Mouse (Mus musculus) midbrain, embryonic 16.5 days (tissue): Measurements from ENCODE around the gene Zfand3. TPM values are rescaled to one million over a fixed set of nuclear protein-coding genes. Genes with fewer than 3 reads are reported as not detected.
A peak's percentile ranks its signal among the peaks of the same experiment; 100 is the strongest.

Source experiments
- ATAC-seq: fragments of 200-750 bp; cut with Nextera tagmentation; 2 replicates; pipeline ENCODE4 v1.8.0; 2017; ENCODE audit warnings: moderate TSS enrichment
- H3K27ac ChIP-seq: fragments of 300-500 bp; sonication (generic); 2 replicates; pipeline ENCODE4 v1.5.1; 2014; ENCODE audit warnings: mild to moderate bottlenecking, low read length, mixed read lengths
- H3K27me3 ChIP-seq: fragments of 300-500 bp; sonication (generic); 2 replicates; pipeline ENCODE4 v1.6.1; 2014; ENCODE audit warnings: low read depth, low read length, mixed read lengths; ENCODE audit not compliant: control insufficient read depth, insufficient read depth
- H3K36me3 ChIP-seq: fragments of 300-500 bp; sonication (generic); 2 replicates; pipeline ENCODE4 v1.6.1; 2014; ENCODE audit warnings: mild to moderate bottlenecking, low read length, moderate library complexity, mixed read lengths; ENCODE audit not compliant: control insufficient read depth, insufficient read depth
- H3K4me1 ChIP-seq: fragments of 300-500 bp; sonication (generic); 2 replicates; pipeline ENCODE4 v1.6.1; 2014; ENCODE audit warnings: mild to moderate bottlenecking, low read length, mixed read lengths; ENCODE audit not compliant: control insufficient read depth, insufficient read depth
- H3K4me2 ChIP-seq: fragments of 300-500 bp; sonication (generic); 2 replicates; pipeline ENCODE4 v1.6.1; 2014; ENCODE audit warnings: mild to moderate bottlenecking, low read length, mixed read lengths
- H3K4me3 ChIP-seq: fragments of 300-500 bp; sonication (generic); 2 replicates; pipeline ENCODE4 v1.5.1; 2014; ENCODE audit warnings: low read depth, mild to moderate bottlenecking, low read length, moderate library complexity, mixed read lengths
- H3K9ac ChIP-seq: fragments of 300-500 bp; sonication (generic); 2 replicates; pipeline ENCODE4 v1.6.1; 2014; ENCODE audit warnings: low read depth, low read length, mixed read lengths
- H3K9me3 ChIP-seq: fragments of 300-500 bp; sonication (generic); replicated peaks from 2 replicates; pipeline ENCODE4 v1.6.1; 2014; ENCODE audit warnings: mild to moderate bottlenecking, low read length, mixed read lengths; ENCODE audit not compliant: control insufficient read depth, poor library complexity, severe bottlenecking
- WGBS: fragments of 180-500 bp; shearing (Covaris S2); extraction: QIAGEN DNeasy Blood & Tissue Kit; methylation state at CpG from one replicate; pipeline ENCODE4 v1.1.7; 2014; 5-methylcytosine and 5-hydroxymethylcytosine counted together
- polyA plus RNA-seq: library from polyadenylated mRNA; unstranded; fragments of >200 nt; fragmentation: Nextera tagmentation; extraction: Ambion mirVana; gene quantifications from 2 replicates; pipeline ENCODE4 v1.2.1, GENCODE M21; 2015

The Zfand3 gene
- polyA plus RNA-seq, 1 experiment from 2014 or later, result 48.7 TPM

DNA sequence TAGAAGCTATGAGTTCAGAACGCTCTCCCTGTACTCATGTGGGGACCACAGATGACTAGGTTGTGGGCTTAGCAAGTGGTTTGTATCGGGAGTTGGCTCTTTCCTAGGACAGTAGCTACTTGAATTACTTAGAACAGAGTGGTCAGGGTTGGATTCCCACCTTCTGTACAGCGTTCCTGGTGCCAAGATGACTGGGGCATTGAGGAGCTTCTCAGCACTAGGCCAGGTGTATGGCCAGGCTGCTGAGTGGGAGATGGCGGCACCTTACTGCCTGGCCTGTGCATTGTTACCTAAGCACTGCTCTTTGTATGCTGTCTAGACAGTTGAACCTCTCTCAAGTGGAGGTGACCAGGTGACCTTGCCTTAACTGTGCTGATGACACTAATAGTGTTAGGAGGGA is 28.3 kb downstream of the Zfand3 start:
- Histone ChIP-seq H3K27ac (no peak overlapping the region), H3K9me3 (no peaks in the 10 kb centered on the region), H3K36me3 (no peaks in the 10 kb centered on the region), H3K4me2 (no peak overlapping the region), H3K27me3 (no peaks in the 10 kb centered on the region), H3K9ac (no peak overlapping the region), H3K4me3 (no peak overlapping the region), H3K4me1 (peaks cover 23% of the 10 kb centered on the region)
- WGBS, result 96% methylated on average over 4 of the region's 4 CpGs
- no peak for ATAC-seq

DNA sequence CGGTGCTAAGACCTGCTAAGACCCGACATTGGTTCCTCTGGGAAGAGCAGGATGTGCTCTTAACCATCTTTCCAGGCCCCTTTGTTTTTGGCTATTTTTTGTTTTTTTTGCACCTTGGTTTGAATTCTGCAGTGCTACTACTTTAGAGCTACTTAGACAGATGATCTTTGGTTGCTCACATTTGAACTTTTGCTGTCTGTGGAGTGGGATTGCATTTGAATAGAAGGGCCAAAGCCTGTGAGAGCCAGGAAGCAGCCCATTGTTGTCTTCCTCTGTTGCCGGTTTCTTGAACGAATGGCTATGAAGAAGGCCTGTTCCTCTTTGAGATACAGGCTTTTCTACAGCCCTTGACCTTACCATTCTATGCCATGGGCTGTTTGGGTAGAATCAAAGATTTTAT is 29.5 kb downstream of the Zfand3 start:
- H3K9ac ChIP-seq, result no peak overlapping the region
- H3K9me3 ChIP-seq, result no peaks in the 10 kb centered on the region
- no peak overlapping the region for H3K27ac ChIP-seq
- peaks cover 16% of the 10 kb centered on the region for H3K4me1 ChIP-seq
- no peak overlapping the region for H3K4me2 ChIP-seq
- no peak for ATAC-seq
- no peaks in the 10 kb centered on the region for H3K27me3 ChIP-seq
- H3K4me3 ChIP-seq, result no peak overlapping the region
- WGBS, result 62% methylated on average over 4 of the region's 4 CpGs
- no peaks in the 10 kb centered on the region for H3K36me3 ChIP-seq

GRCm38 (mm10) chr17:30035216-30036005 is 30.9 kb downstream of the Zfand3 start:
- Histone ChIP-seq H3K27me3 (no peaks in the 10 kb centered on the region), H3K4me1 (peaks cover 13% of the 10 kb centered on the region), H3K9me3 (no peaks in the 10 kb centered on the region), H3K4me3 (no peak overlapping the region), H3K27ac (no peak overlapping the region), H3K36me3 (no peaks in the 10 kb centered on the region), H3K9ac (no peak overlapping the region), H3K4me2 (no peak overlapping the region)
- WGBS, result 75% methylated on average over 4 of the region's 4 CpGs
- ATAC-seq, result no peak

DNA sequence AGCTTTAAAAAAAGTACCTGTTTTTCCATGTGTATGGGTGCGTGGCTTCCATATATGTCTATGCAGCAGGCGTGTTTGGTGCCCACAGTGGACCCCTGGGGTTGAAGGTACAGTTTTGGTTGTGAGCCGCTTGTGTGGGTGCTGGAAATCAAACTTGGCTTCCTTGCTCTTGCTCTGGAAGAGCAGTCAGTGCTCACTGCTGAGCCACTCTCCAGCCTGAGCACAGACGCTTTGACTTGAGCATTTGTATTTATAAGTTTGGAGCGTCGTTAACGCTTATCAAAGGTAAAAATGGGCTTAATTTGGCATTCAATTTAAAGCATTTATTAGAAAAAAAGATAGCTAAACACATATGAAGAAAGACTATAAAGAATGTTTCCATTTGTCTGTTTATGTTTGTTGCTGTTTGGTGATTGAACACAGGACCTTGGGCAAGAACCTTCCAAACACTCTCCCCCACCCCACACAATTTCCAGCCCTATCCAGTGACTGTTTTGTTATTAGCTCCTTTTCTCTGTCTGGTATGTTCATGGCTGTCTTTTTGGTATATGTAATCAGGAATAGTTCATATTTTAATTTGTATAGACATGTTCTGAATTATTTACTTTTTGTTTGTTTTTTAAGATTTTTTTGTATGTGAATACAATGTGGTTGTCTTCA is 38.8 kb downstream of the Zfand3 start:
- WGBS, result 92% methylated on average over 7 of the region's 7 CpGs
- Histone ChIP-seq H3K4me1 (peaks cover 6% of the 10 kb centered on the region), H3K27ac (no peak overlapping the region), H3K4me2 (no peak overlapping the region), H3K27me3 (no peaks in the 10 kb centered on the region), H3K9ac (no peak overlapping the region), H3K9me3 (no peaks in the 10 kb centered on the region), H3K36me3 (no peaks in the 10 kb centered on the region), H3K4me3 (no peak overlapping the region)
- ATAC-seq, result no peak

DNA sequence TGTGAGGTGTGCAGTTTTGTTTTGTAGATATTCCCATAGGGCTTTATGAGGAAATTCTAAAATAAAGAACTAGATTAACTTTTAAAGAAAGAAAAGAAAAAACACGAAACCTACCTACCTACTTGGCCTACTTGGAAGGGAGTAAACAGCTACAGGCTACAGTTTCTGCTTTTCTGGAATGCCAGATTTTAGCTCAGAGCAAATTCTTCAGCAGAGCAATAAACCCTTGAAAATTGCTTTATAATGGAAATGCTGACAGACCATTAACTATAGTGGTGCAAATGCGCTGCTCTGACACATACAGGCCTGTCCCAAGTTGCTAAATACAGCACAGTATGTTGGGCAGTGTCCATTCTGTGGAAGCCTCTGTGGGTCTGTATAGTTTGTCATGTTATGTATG is 40.6 kb downstream of the Zfand3 start:
- Histone ChIP-seq H3K4me2 (no peak overlapping the region), H3K27me3 (no peaks in the 10 kb centered on the region), H3K4me1 (peaks cover 6% of the 10 kb centered on the region), H3K27ac (peak overlapping the region; percentile 26; the same call in 1 of the 2 replicates), H3K36me3 (no peaks in the 10 kb centered on the region), H3K4me3 (no peak overlapping the region), H3K9ac (no peak overlapping the region), H3K9me3 (no peaks in the 10 kb centered on the region)
- ATAC-seq, result no peak
- WGBS, result 53% methylated on average over 2 of the region's 2 CpGs

DNA sequence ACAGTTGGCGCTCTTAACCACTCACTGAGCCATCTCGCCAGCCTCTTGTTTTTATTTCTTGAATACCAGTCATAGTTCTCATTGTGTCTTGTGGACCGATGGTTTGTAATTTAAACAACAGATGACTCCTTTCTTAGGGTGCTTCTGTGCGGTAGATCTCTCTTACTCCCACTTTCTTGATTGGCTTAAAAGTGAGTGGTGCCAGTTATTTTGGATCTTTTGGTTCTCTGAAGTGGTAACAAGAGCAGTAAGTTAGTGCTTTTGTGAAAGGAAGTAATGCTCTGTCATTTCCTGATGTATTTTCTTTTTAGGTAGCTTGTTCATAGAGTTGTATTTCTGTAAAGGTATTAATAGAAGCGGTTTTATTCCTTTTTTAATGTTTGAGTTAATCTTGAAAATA is 42.1 kb downstream of the Zfand3 start:
- H3K9ac ChIP-seq, result no peak overlapping the region
- H3K27me3 ChIP-seq, result no peaks in the 10 kb centered on the region
- H3K9me3 ChIP-seq, result no peaks in the 10 kb centered on the region
- no peak overlapping the region for H3K4me2 ChIP-seq
- ATAC-seq, result no peak
- WGBS, result 95% methylated on average over 5 of the region's 5 CpGs
- H3K27ac ChIP-seq, result no peak overlapping the region
- no peak overlapping the region for H3K4me3 ChIP-seq
- no peaks in the 10 kb centered on the region for H3K36me3 ChIP-seq
- peaks cover 6% of the 10 kb centered on the region for H3K4me1 ChIP-seq

DNA sequence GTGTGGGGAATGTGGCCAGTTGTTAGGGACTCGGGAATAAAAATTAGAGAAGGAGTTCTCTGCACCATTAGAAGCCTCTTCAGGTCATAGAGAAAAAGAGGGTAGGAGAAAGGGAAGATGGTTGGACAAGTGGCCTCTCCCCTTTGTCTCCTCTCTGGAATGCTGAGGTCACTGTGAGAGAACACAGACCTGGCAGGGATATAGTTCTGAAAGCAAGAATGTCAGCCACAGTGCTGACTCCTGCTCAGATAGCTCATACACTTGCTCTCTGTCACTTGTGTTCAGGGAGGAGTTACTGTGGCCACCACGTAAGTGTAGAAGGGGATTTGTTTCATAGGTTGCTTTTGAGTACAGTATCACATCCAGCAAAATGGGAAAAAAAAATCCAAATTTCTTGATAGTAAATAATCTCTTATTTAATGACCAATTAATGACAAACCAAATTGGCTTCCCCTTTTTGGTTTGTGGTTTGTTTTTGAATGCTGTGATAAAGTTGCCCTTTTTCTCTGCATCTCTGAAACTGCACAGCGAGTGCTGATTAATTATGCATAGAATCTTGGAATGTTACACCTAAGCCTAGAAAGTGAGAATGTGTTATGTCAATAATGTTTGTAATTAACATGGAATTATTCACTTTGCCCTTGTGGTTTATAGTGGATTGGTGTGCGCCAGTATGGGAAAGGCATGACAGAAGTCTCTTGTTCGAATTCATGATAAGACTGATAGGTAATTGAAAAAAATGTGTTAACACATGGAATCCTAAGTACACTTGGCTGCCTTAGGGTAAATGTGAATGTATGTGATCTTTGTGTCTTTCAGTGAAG is 47.2 kb downstream of the Zfand3 start:
- Histone ChIP-seq H3K9ac (no peak overlapping the region), H3K4me2 (no peak overlapping the region), H3K36me3 (no peaks in the 10 kb centered on the region), H3K27ac (no peak overlapping the region), H3K4me3 (no peak overlapping the region), H3K27me3 (no peaks in the 10 kb centered on the region), H3K4me1 (peaks cover 3% of the 10 kb centered on the region; the same call in 1 of the 2 replicates), H3K9me3 (no peaks in the 10 kb centered on the region)
- no peak for ATAC-seq
- 74% methylated on average over 5 of the region's 5 CpGs for WGBS

- Histone ChIP-seq H3K4me1 (peaks cover 3% of the 10 kb centered on the region; the same call in 1 of the 2 replicates), H3K4me3 (no peak overlapping the region), H3K36me3 (no peaks in the 10 kb centered on the region), H3K9me3 (no peaks in the 10 kb centered on the region), H3K9ac (no peak overlapping the region), H3K27ac (no peak overlapping the region), H3K27me3 (no peaks in the 10 kb centered on the region), H3K4me2 (no peak overlapping the region)
- 87% methylated on average over 5 of the region's 5 CpGs for WGBS
- ATAC-seq, result no peak
These were observed 47.8 kb downstream of the Zfand3 start for GRCm38 (mm10) chr17:30052347-30052742.

DNA sequence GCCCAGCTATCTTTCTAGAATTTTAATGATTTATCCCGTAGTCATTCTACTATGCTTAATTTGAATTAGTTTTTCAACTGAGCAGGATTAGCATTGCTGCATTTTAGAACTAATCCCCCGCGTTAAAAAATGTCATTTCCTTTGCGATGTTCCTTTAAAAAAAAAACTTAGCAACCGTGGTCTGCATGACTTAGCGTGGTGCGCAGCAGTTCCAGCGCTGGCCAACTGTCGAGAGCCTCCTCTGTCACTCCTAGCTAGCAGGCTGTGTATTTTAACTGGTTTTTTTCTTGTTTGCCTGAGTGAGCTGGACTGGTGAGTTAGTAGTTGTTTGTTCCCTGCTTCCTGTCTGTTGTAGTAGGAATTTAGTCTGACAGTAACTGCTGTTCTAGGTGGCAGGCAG is 48.9 kb downstream of the Zfand3 start:
- Histone ChIP-seq H3K9me3 (no peaks in the 10 kb centered on the region), H3K9ac (no peak overlapping the region), H3K27ac (no peak overlapping the region), H3K4me1 (peaks cover 5% of the 10 kb centered on the region), H3K27me3 (no peaks in the 10 kb centered on the region), H3K4me2 (no peak overlapping the region), H3K36me3 (no peaks in the 10 kb centered on the region), H3K4me3 (no peak overlapping the region)
- ATAC-seq, result no peak
- WGBS, result 81% methylated on average over 9 of the region's 9 CpGs
